Mouse (Mus musculus) C2C12 (cell line): Measurements from ENCODE around the gene Wwox.

ENCODE experiments used
- CEBPB ChIP-seq: IDR thresholded peaks from one replicate; pipeline ENCODE4 v1.6.1; 2011; ENCODE audit warnings: low read depth, mild to moderate bottlenecking, control low read depth, moderate library complexity
- CTCF ChIP-seq: IDR thresholded peaks from one replicate; pipeline ENCODE4 v1.5.1; 2011; ENCODE audit not compliant: control insufficient read depth, insufficient read depth, insufficient read length
- FOSL1 ChIP-seq: IDR thresholded peaks from one replicate; pipeline ENCODE4 v1.8.0; 2011; ENCODE audit warnings: mild to moderate bottlenecking, low read length; ENCODE audit not compliant: poor library complexity, insufficient read depth, severe bottlenecking
- MYOD1 ChIP-seq: IDR thresholded peaks from one replicate; pipeline ENCODE4 v1.6.1; 2011; ENCODE audit warnings: low read depth; ENCODE audit not compliant: control insufficient read depth, insufficient read length
- MYOG ChIP-seq: IDR thresholded peaks from one replicate; pipeline ENCODE4 v1.6.1; 2011; ENCODE audit not compliant: control insufficient read depth, insufficient read length; ENCODE audit errors: extremely low read depth

DNA sequence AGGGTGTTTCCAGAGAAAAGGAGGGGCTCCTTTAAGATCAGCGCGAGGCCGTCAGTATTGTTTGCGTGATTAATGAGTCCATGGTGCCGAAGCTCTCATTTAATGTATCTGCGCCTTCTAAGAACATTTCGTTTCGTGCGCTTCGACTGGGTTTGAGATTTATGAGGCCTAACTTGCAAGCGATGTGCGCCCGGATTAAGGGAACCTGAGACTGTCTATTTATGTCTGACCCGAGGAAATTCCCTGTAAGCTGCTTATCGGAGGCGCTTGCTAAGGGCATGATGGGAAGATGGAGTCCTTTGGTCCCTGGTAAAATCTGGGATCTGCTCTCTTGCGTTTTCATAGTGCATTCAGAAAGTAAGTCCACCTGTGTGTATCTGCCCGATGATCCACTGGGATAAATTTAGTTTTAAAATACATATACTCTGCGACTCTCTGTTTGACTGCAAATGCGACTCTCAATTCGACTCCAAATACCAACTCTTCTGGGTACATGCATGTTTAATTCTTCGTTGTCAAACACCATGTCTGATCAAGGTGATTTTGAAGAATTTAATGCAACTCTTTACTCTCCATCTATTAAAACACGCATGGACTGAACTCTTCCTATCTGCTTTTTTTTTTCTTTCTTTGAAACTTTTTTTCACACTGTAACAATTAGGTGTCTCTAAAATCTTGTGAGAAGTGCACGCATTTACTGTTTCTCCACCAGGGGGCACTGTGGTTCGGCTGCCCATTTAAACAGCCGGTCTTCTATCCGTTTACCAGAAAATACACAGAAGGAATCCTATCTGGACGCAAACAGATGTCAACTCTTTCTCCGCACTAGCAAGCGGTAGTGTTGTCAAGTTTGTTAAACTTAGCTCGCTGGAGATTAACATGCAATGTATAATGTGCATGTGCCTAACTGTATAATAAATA is 331.7 kb downstream of the Wwox start:
- TF ChIP-seq CTCF: no peak
- TF ChIP-seq MYOG: no peak
- TF ChIP-seq MYOD1: no peak
- no peak for TF ChIP-seq FOSL1
- TF ChIP-seq CEBPB: no peak
